Mouse (Mus musculus): Measurements from ENCODE around the gene Fut2.

DNA sequence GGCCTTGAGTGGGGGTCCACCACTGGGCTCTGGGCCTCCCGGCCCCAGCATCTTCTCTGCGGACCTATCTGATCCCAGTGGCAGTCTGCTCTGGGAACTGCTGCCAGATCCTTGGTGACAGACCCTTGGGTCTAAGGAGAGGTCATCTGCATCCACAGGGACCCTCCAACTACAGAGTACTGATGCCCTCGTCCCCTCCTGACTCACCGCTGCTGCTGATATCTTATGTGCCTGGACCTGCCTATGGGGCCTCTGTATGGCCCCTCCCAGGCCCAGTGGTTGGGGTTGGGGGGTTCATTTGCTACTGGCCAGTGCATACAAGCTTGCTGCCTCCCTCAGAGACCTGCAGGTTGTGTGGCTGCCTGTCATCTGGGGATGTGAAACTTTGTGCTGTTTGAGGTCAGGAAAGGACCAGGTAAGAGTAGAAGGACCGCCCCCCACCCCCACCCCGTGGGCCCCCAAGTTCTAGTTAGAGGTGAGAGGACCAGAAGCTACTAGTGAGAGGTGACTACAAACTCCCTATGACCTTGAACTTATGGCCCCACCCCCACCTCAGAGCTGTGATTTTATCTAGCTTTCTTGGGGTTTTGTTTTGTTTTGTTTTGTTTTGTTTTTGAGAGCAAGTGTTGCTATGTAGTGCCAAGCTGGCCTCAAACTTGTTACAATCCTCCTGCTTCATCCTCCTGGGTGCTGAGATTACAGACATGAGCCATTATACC is 21.2 kb downstream of the Fut2 start:
- TF ChIP-seq ZC3H11A (IDR thresholded peaks at IDR 0.05; ENCODE audit: borderline replicate concordance, low read depth, low read length) (no peak), HCFC1 (IDR thresholded peaks at IDR 0.05; ENCODE audit: borderline replicate concordance, insufficient read depth, low read length) (no peak)
